Mouse (Mus musculus): ENCODE data around the gene Vezf1. TPM values are rescaled to one million over a fixed set of nuclear protein-coding genes. Genes with fewer than 3 reads are reported as not detected.

The Vezf1 gene
- total and polyA plus RNA-seq, 3 experiments: 7.4 to 11.4 (median 9.8) TPM

- no peaks in the 10 kb centered on the region for H3K27me3 ChIP-seq (replicated peaks)
- no peaks in the 10 kb centered on the region for H3K36me3 ChIP-seq (replicated peaks in 1 of 2; ENCODE audit: control insufficient read depth in 1 of 2, insufficient read depth in 1 of 2, low read length in 1 of 2)
- H3K27ac ChIP-seq (ENCODE audit: insufficient read depth, low read depth): no peak overlapping the region
- no peak overlapping the region for H3K9ac ChIP-seq (ENCODE audit: insufficient read depth, low read depth)
- dilution Hi-C loops (cut with MboI; ENCODE audit: extremely low pct_ligation_motif_present, extremely low pct_unique_long_range_greater_than_20kb, low sequenced_read_pairs): no loop called here
- DNase-seq (ENCODE audit: extremely low read depth): no peak
- H3K4me2 ChIP-seq (ENCODE audit: insufficient read depth, low read depth, poor library complexity, severe bottlenecking): no peak overlapping the region
- H3K9me3 ChIP-seq (replicated peaks; ENCODE audit: low read length): no peaks in the 10 kb centered on the region
- H3K79me2 ChIP-seq (replicated peaks; ENCODE audit: control insufficient read depth, extremely low read depth, insufficient read depth, poor library complexity, severe bottlenecking): no peaks in the 10 kb centered on the region
- no peak overlapping the region for H3K4me3 ChIP-seq (replicated peaks in 1 of 3; ENCODE audit: low read depth in 2 of 3, low read length in 2 of 3, poor library complexity in 1 of 3)
- H3K4me1 ChIP-seq (ENCODE audit: control insufficient read depth in 1 of 2, insufficient read depth in 2 of 2): no peaks in the 10 kb centered on the region
- in situ Hi-C loops (cut with MboI; ENCODE audit: low pct_ligation_motif_present, low pct_unique_long_range_greater_than_20kb, low sequenced_read_pairs): no loop called here
- TF ChIP-seq E2F4 (IDR thresholded peaks at IDR 0.05; ENCODE audit: insufficient replicate concordance, low read depth, low read length) (no peak), USF2 (conservative IDR thresholded peaks at IDR 0.05; ENCODE audit: low read depth, low read length) (no peak), ZNF384 (IDR thresholded peaks at IDR 0.05; ENCODE audit: low read depth, low read length) (no peak), ZKSCAN1 (IDR thresholded peaks at IDR 0.05; ENCODE audit: borderline replicate concordance, low read depth, low read length) (no peak), CHD2 (IDR thresholded peaks at IDR 0.05; ENCODE audit: low read length) (no peak), POLR2AphosphoS2 (IDR thresholded peaks at IDR 0.05; ENCODE audit: low read depth, low read length) (no peak), ETS1 (conservative IDR thresholded peaks at IDR 0.05; ENCODE audit: low read depth, low read length) (no peak), SIN3A (IDR thresholded peaks at IDR 0.05; ENCODE audit: low read length) (no peak), NRF1 (IDR thresholded peaks at IDR 0.05; ENCODE audit: low read depth, low read length) (no peak), MAZ (IDR thresholded peaks at IDR 0.05; ENCODE audit: low read depth, low read length) (no peak), MXI1 (IDR thresholded peaks at IDR 0.05; ENCODE audit: low read depth, low read length) (no peak), JUN (IDR thresholded peaks at IDR 0.05; ENCODE audit: insufficient read depth, low read depth, low read length) (no peak), EP300 (IDR thresholded peaks at IDR 0.05; ENCODE audit: low read length) (no peak), ELF1 (IDR thresholded peaks at IDR 0.05; ENCODE audit: low read depth, low read length) (no peak), CTCF (conservative IDR thresholded peaks at IDR 0.05 in 1 of 2, IDR thresholded peaks at IDR 0.05 in 1 of 2; ENCODE audit: low read depth in 2 of 2, low read length in 2 of 2) (no peak), SMC3 (IDR thresholded peaks at IDR 0.05; ENCODE audit: low read depth, low read length) (no peak), POLR2A (IDR thresholded peaks at IDR 0.05; ENCODE audit: low read depth, low read length) (no peak), TCF12 (IDR thresholded peaks at IDR 0.05; ENCODE audit: low read depth, low read length) (no peak)
Measured at GRCm38 (mm10) chr11:88028193-88028684, 39.8 kb upstream of the Vezf1 start.

- Histone ChIP-seq H3K4me3 (replicated peaks in 1 of 3; ENCODE audit: low read depth in 2 of 3, low read length in 2 of 3, poor library complexity in 1 of 3) (no peak overlapping the region), H3K9me3 (replicated peaks; ENCODE audit: low read length) (no peaks in the 10 kb centered on the region), H3K4me1 (ENCODE audit: control insufficient read depth in 1 of 2, insufficient read depth in 2 of 2) (no peaks in the 10 kb centered on the region), H3K9ac (ENCODE audit: insufficient read depth, low read depth) (no peak overlapping the region), H3K27ac (ENCODE audit: insufficient read depth, low read depth) (no peak overlapping the region), H3K79me2 (replicated peaks; ENCODE audit: control insufficient read depth, extremely low read depth, insufficient read depth, poor library complexity, severe bottlenecking) (no peaks in the 10 kb centered on the region), H3K36me3 (replicated peaks in 1 of 2; ENCODE audit: control insufficient read depth in 1 of 2, insufficient read depth in 1 of 2, low read length in 1 of 2) (no peaks in the 10 kb centered on the region), H3K4me2 (ENCODE audit: insufficient read depth, low read depth, poor library complexity, severe bottlenecking) (no peak overlapping the region), H3K27me3 (replicated peaks) (no peaks in the 10 kb centered on the region)
- in situ Hi-C loops (cut with MboI; ENCODE audit: low pct_ligation_motif_present, low pct_unique_long_range_greater_than_20kb, low sequenced_read_pairs): no loop called here
- TF ChIP-seq ETS1 (conservative IDR thresholded peaks at IDR 0.05; ENCODE audit: low read depth, low read length) (no peak), E2F4 (IDR thresholded peaks at IDR 0.05; ENCODE audit: insufficient replicate concordance, low read depth, low read length) (no peak), USF1 (IDR thresholded peaks at IDR 0.05; ENCODE audit: low read depth, low read length) (no peak), HCFC1 (IDR thresholded peaks at IDR 0.05; ENCODE audit: low read depth, low read length) (no peak), UBTF (IDR thresholded peaks at IDR 0.05; ENCODE audit: low read depth, low read length) (no peak), POLR2A (IDR thresholded peaks at IDR 0.05; ENCODE audit: low read depth, low read length) (no peak), USF2 (conservative IDR thresholded peaks at IDR 0.05; ENCODE audit: low read depth, low read length) (no peak), MYC (IDR thresholded peaks at IDR 0.05; ENCODE audit: low read depth, low read length) (no peak), EP300 (IDR thresholded peaks at IDR 0.05; ENCODE audit: low read length) (no peak), POLR2AphosphoS2 (IDR thresholded peaks at IDR 0.05; ENCODE audit: low read depth, low read length) (no peak), GABPA (IDR thresholded peaks at IDR 0.05; ENCODE audit: insufficient replicate concordance, low read depth, low read length) (no peak), NRF1 (IDR thresholded peaks at IDR 0.05; ENCODE audit: low read depth, low read length) (no peak), MAFK (IDR thresholded peaks at IDR 0.05; ENCODE audit: insufficient replicate concordance, low read length) (no peak), BHLHE40 (IDR thresholded peaks at IDR 0.05; ENCODE audit: low read depth, low read length) (no peak), PAX5 (IDR thresholded peaks at IDR 0.05; ENCODE audit: low read length) (no peak)
- no peak for DNase-seq (ENCODE audit: extremely low read depth)
- dilution Hi-C loops (cut with MboI; ENCODE audit: extremely low pct_ligation_motif_present, extremely low pct_unique_long_range_greater_than_20kb, low sequenced_read_pairs): no loop called here
Measured at GRCm38 (mm10) chr11:88030219-88030618, 37.9 kb upstream of the Vezf1 start.
